Mouse (Mus musculus): ENCODE data around the gene Tomm20.

DNA sequence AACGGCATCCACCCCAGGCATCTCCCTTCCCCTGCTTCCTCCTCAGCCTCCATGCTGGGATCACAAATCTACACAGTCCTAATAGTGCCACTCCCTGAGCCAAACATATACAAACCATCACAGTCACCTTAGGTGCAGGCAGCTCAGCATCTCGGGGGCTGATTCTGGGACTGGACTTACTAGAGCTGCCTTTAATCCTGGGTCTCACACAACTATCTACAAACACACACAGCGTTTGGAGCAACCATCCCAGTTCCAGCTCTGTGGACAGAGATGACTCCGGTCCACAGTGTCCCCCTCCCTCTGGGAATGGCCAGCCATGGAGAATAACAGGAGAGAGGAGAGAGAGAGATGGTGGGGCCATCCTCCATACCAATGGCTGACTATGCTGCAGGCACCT, 29.0 kb downstream of the Tomm20 start:
- TF ChIP-seq CTCF (IDR thresholded peaks at IDR 0.05; ENCODE audit: low read depth, low read length), result no peak
- TF ChIP-seq POLR2A (IDR thresholded peaks at IDR 0.05; ENCODE audit: borderline replicate concordance, low read depth, low read length), result no peak
